Mouse (Mus musculus): ENCODE data around the gene Cap2. TPM values are rescaled to one million over a fixed set of nuclear protein-coding genes. Genes with fewer than 3 reads are reported as not detected.

Cap2 gene
- polyA plus RNA-seq, 1 experiment: 134 TPM

DNA sequence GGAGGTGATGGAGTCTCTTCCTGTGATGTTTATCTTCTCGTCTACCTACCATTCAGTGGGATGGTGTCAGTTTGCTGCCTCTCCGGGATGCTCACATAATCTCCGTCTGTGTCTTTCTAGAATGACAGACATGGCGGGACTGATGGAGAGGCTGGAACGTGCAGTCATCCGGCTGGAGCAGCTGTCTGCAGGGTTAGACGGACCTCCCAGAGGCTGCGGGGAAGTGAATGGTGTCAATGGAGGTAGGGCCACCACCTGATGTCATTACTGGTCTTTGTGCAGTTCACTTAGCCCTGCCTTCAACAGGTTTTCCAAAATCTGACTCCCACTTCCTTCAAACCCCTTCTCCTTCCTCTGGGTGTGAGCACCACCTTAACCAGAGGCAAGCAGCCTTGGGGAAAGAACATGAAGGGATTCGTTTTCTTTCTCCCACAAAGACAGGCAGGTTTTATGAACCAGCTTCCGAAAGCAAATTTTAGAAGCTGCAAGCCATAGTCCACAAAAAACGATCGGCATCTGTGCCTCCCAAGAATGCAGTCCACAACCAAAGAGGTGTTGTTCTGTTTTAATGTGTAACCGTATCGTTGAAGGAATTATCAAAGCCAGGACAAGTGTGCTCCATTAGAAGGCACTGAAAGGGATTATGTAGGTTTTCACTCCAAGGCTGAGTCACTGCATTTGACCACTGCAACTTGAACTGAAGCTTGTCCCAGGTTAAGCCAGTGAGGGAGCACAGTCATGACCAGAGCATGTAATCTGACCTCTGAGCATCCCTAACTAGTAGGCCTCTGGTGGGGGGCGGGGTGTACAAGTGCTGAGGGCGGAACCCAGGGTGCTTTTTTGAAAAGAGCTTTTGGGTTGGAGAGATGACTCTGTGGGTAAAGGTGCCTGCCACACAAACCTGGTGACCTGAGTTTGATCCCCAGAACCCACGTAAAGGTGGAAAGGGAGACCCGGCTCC is 23.9 kb downstream of the Cap2 start:
- Histone ChIP-seq H3K27ac (ENCODE audit: control insufficient read depth, insufficient read depth, low read depth, low read length) (no peak overlapping the region), H3K27me3 (ENCODE audit: control insufficient read depth, insufficient read depth, low read length) (no peaks in the 10 kb centered on the region), H3K36me3 (ENCODE audit: control insufficient read depth, insufficient read depth, low read length) (no peaks in the 10 kb centered on the region), H3K4me1 (ENCODE audit: control insufficient read depth, insufficient read depth, low read length) (no peaks in the 10 kb centered on the region), H3K4me3 (ENCODE audit: control insufficient read depth, low read depth, low read length) (no peak overlapping the region)
- TF ChIP-seq CTCF (IDR thresholded peaks at IDR 0.05; ENCODE audit: control insufficient read depth, insufficient read depth, insufficient replicate concordance, low read depth, low read length) (no peak), POLR2A (IDR thresholded peaks at IDR 0.05; ENCODE audit: control insufficient read depth, low read depth, low read length) (no peak)

DNA sequence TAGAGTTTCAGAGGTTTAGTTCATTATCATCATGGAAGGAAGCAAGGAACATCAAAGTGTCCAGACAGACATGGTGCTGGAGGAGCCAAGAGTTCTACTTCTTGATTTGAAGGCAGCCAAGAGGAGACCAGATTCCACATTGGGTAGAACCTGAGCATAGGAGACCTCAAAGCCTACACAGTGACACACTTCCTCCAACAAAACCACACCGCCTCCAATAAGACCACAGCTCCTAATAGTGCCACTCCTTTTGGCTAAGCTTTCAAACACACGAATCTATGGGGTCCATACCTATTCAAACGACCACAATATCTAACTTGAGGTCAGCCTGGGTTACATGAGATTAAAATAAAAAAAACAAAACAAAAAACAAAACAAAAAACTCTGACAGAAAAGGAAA is 25.0 kb downstream of the Cap2 start:
- no peaks in the 10 kb centered on the region for H3K36me3 ChIP-seq (ENCODE audit: control insufficient read depth, insufficient read depth, low read length)
- no peaks in the 10 kb centered on the region for H3K27me3 ChIP-seq (ENCODE audit: control insufficient read depth, insufficient read depth, low read length)
- TF ChIP-seq CTCF (IDR thresholded peaks at IDR 0.05; ENCODE audit: control insufficient read depth, insufficient read depth, insufficient replicate concordance, low read depth, low read length): no peak
- TF ChIP-seq POLR2A (IDR thresholded peaks at IDR 0.05; ENCODE audit: control insufficient read depth, low read depth, low read length): no peak
- H3K27ac ChIP-seq (ENCODE audit: control insufficient read depth, insufficient read depth, low read depth, low read length): no peak overlapping the region
- no peaks in the 10 kb centered on the region for H3K4me1 ChIP-seq (ENCODE audit: control insufficient read depth, insufficient read depth, low read length)
- no peak overlapping the region for H3K4me3 ChIP-seq (ENCODE audit: control insufficient read depth, low read depth, low read length)

DNA sequence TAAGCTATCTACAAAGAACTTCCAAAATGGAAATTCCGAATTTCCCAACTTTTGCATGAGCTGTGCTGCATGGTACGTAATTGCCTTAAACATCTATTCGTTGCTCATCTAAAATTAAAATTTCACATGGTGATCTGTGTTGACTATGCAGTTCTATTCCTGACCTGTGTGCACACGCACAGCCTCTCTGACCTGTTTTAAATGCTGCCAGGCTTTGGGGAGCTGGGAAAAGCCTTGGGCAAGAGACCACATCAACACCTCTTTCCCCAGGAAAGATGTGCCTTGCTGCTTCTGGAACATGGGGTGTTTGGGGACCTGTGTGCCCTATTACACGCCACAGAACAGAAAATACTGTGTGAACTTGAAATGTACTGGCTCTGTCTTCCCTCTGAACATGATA is 25.7 kb downstream of the Cap2 start:
- Histone ChIP-seq H3K27ac (ENCODE audit: control insufficient read depth, insufficient read depth, low read depth, low read length) (no peak overlapping the region), H3K27me3 (ENCODE audit: control insufficient read depth, insufficient read depth, low read length) (no peaks in the 10 kb centered on the region), H3K36me3 (ENCODE audit: control insufficient read depth, insufficient read depth, low read length) (no peaks in the 10 kb centered on the region), H3K4me1 (ENCODE audit: control insufficient read depth, insufficient read depth, low read length) (no peaks in the 10 kb centered on the region), H3K4me3 (ENCODE audit: control insufficient read depth, low read depth, low read length) (no peak overlapping the region)
- no peak for TF ChIP-seq CTCF (IDR thresholded peaks at IDR 0.05; ENCODE audit: control insufficient read depth, insufficient read depth, insufficient replicate concordance, low read depth, low read length)
- no peak for TF ChIP-seq POLR2A (IDR thresholded peaks at IDR 0.05; ENCODE audit: control insufficient read depth, low read depth, low read length)

DNA sequence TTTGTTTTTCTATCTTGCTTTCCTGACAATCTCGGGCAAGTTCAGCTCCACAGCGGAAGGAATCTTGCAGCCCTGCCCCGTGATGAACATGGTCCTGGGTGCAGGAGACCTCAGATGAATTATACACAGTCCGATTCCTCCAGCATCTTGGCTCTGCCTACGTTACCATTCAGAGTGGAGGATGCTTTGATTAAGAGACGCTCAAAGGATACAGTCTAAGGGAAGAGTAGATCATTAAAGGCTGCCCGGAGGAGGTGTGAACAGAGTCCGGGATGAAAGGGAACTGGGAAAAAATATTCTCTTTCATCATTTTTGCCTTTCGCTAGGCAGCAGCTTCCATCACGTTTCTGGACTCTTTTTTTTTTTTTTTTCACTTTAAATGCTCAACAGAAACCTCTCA is 27.4 kb downstream of the Cap2 start:
- Histone ChIP-seq H3K27me3 (ENCODE audit: control insufficient read depth, insufficient read depth, low read length) (no peaks in the 10 kb centered on the region), H3K36me3 (ENCODE audit: control insufficient read depth, insufficient read depth, low read length) (no peaks in the 10 kb centered on the region), H3K4me3 (ENCODE audit: control insufficient read depth, low read depth, low read length) (no peak overlapping the region), H3K27ac (ENCODE audit: control insufficient read depth, insufficient read depth, low read depth, low read length) (no peak overlapping the region), H3K4me1 (ENCODE audit: control insufficient read depth, insufficient read depth, low read length) (no peaks in the 10 kb centered on the region)
- TF ChIP-seq POLR2A (IDR thresholded peaks at IDR 0.05; ENCODE audit: control insufficient read depth, low read depth, low read length) (no peak), CTCF (IDR thresholded peaks at IDR 0.05; ENCODE audit: control insufficient read depth, insufficient read depth, insufficient replicate concordance, low read depth, low read length) (no peak)

DNA sequence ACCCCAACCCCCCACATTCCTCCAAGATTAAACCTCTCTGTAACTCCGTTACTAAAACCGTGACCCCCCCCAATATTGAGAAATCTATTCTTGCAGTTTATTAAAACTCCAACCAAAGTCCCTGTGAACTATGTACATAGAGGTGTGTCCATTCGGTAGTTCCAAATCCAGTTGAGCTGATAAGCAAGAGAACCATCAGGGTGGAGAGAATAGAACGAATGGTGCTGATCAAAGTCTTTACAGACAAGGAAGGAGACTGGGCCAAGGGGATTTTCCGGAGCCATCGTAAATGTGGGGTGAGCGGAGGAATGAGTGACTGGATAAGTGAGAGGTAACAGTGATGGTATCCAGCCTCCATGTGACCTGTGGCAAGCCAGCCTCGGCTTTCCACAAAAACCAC is 28.9 kb downstream of the Cap2 start:
- no peaks in the 10 kb centered on the region for H3K36me3 ChIP-seq (ENCODE audit: control insufficient read depth, insufficient read depth, low read length)
- no peaks in the 10 kb centered on the region for H3K4me1 ChIP-seq (ENCODE audit: control insufficient read depth, insufficient read depth, low read length)
- TF ChIP-seq CTCF (IDR thresholded peaks at IDR 0.05; ENCODE audit: control insufficient read depth, insufficient read depth, insufficient replicate concordance, low read depth, low read length) (no peak), POLR2A (IDR thresholded peaks at IDR 0.05; ENCODE audit: control insufficient read depth, low read depth, low read length) (no peak)
- H3K27me3 ChIP-seq (ENCODE audit: control insufficient read depth, insufficient read depth, low read length): no peaks in the 10 kb centered on the region
- H3K4me3 ChIP-seq (ENCODE audit: control insufficient read depth, low read depth, low read length): no peak overlapping the region
- H3K27ac ChIP-seq (ENCODE audit: control insufficient read depth, insufficient read depth, low read depth, low read length): no peak overlapping the region

DNA sequence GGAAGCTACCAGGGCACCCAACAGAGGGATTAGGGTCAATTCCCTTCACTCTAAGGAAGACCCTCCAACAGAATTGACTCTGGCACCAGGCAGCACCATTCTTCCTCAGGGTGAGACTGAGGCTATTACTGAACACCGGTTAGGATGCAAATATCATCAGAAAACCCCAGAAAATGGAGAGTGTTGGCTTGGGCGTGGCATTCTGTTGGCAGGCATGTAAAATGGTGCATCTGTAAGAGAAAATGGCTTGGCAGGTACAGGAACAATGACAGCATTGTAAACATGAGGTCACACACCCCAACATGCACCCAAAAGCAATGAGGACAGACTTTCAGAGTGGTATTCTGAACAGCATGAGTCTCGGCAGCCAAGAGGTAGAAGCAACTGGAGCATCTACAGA is 30.0 kb downstream of the Cap2 start:
- H3K27ac ChIP-seq (ENCODE audit: control insufficient read depth, insufficient read depth, low read depth, low read length): no peak overlapping the region
- no peaks in the 10 kb centered on the region for H3K4me1 ChIP-seq (ENCODE audit: control insufficient read depth, insufficient read depth, low read length)
- no peak for TF ChIP-seq POLR2A (IDR thresholded peaks at IDR 0.05; ENCODE audit: control insufficient read depth, low read depth, low read length)
- no peak for TF ChIP-seq CTCF (IDR thresholded peaks at IDR 0.05; ENCODE audit: control insufficient read depth, insufficient read depth, insufficient replicate concordance, low read depth, low read length)
- no peaks in the 10 kb centered on the region for H3K27me3 ChIP-seq (ENCODE audit: control insufficient read depth, insufficient read depth, low read length)
- no peak overlapping the region for H3K4me3 ChIP-seq (ENCODE audit: control insufficient read depth, low read depth, low read length)
- H3K36me3 ChIP-seq (ENCODE audit: control insufficient read depth, insufficient read depth, low read length): no peaks in the 10 kb centered on the region

DNA sequence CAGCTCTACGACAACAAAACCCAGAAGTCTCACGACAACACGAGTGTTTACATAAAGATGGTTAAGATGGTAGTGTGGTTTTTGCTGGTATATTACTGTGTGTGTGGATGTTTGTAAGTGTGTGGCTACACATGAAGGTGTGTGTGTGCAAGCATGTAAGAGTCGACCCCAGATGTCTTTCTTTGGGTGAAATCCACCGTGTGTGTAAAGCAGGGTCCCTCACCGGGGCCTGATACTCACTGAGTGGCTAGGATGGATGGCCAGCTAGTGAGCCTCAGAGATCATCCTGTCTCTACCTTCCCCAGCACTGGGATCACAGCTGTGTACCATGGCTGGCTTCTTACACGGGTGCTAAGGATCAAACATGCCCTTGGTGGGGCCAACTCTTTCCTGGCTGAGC is 30.6 kb downstream of the Cap2 start:
- no peak overlapping the region for H3K4me3 ChIP-seq (ENCODE audit: control insufficient read depth, low read depth, low read length)
- TF ChIP-seq POLR2A (IDR thresholded peaks at IDR 0.05; ENCODE audit: control insufficient read depth, low read depth, low read length) (no peak), CTCF (IDR thresholded peaks at IDR 0.05; ENCODE audit: control insufficient read depth, insufficient read depth, insufficient replicate concordance, low read depth, low read length) (no peak)
- no peaks in the 10 kb centered on the region for H3K36me3 ChIP-seq (ENCODE audit: control insufficient read depth, insufficient read depth, low read length)
- no peaks in the 10 kb centered on the region for H3K27me3 ChIP-seq (ENCODE audit: control insufficient read depth, insufficient read depth, low read length)
- H3K27ac ChIP-seq (ENCODE audit: control insufficient read depth, insufficient read depth, low read depth, low read length): no peak overlapping the region
- H3K4me1 ChIP-seq (ENCODE audit: control insufficient read depth, insufficient read depth, low read length): no peaks in the 10 kb centered on the region

Data from testis, adult 2 months (tissue).